Mouse (Mus musculus): ENCODE measurements around the gene Chrna10. TPM values are rescaled to one million over a fixed set of nuclear protein-coding genes. Genes with fewer than 3 reads are reported as not detected.
A peak's percentile ranks its signal among the peaks of the same experiment; 100 is the strongest.

Gene Chrna10
- polyA plus RNA-seq, 1 experiment from 2014 or later, result not detected

DNA sequence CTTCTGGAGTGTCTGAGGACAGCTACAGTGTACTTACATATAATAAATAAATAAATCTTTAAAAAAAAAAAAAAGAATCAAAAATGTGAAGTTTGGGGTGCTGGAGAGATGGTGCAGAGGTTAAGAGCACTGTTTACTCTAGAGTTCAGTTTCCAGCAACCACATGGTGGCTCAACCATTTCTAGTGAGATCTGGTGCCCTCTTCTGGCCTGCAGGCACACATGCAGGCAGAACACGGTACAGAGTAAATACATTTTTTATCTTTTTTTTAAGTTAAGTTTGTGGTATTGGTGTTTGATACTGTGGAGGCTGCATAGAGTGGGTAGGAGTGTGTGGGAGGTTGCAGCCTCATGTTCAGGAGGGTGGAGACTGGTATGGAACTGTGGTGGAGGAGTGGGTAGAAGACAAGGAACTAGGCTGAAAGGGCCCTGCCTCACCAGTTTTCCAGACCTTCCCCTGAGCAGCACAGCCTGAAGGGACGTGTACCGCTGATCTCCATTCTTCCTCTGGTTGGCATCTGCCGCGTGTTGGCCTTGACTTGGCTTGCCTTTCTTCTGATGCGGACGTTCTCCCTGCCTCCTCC, 39.8 kb downstream of the Chrna10 start:
- no peak overlapping the region for H3K4me3 ChIP-seq
- H3K36me3 ChIP-seq, result peaks cover 96% of the 10 kb centered on the region
- H3K9me3 ChIP-seq, result no peaks in the 10 kb centered on the region
- H3K27ac ChIP-seq, result no peak overlapping the region
- H3K27me3 ChIP-seq (ENCODE audit: insufficient read depth, poor library complexity, severe bottlenecking), result no peaks in the 10 kb centered on the region
- no peak for DNase-seq (ENCODE audit: low spot score)
- 88% methylated on average over 7 of the region's 7 CpGs for WGBS
- no peaks in the 10 kb centered on the region for H3K4me1 ChIP-seq (replicated peaks)

- Histone ChIP-seq H3K4me1 (replicated peaks) (peaks cover 18% of the 10 kb centered on the region), H3K36me3 (peaks cover 44% of the 10 kb centered on the region), H3K4me3 (peak overlapping the region; percentile 70), H3K27me3 (ENCODE audit: insufficient read depth, poor library complexity, severe bottlenecking) (no peaks in the 10 kb centered on the region), H3K27ac (peak overlapping the region; percentile 90; the same call in 1 of the 2 replicates), H3K9me3 (no peaks in the 10 kb centered on the region)
- DNase-seq (ENCODE audit: low spot score), result no peak
- 88% methylated on average over 6 of the region's 6 CpGs for WGBS
Observed at GRCm38 (mm10) chr7:102066363-102066762, 50.3 kb downstream of the Chrna10 start.

DNA sequence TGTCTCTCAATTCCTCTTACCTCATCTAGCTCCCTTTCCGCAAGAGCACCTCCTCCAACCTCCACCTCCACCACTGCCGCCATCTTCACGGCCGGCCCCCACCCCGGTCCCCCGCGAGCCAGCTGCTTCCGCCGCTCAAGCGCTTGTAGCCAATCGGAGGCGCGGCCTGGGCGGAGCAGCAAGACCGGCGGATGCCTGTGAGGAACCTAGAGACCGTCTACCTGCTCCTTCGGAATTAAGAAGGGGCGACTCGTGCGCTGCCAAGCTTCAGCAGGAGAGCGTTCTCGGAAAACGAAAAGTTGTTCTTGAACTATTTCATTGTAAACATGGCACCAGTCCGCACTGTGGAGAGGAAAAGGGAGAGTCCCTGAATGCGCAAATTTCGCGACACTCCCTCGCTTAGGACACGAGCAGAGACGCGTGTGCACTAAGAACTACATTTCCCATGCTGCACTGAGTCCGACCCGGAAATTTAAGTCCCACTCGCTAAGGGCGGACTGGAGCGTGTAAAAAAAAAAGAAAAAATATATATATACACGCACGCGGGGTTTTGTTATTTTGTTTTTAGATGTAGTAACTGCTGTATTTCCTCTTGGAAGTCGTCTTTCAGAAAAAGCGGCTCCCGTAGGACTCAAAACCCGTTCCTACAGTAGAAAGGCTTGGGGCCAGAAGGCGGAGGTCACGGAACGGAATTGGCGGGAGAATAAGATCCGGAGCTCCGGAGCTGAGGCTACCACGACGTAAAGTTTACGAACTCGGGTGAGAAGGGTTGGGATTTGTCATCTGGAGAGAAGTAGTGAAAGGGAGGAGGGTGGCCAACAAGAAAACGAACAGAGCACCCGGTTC, 51.4 kb downstream of the Chrna10 start, which contains the start of the genes Rnf121, Xndc1 and Xntrpc:
Gene Rnf121 (minus strand): TSS at position 424 of the 846 bp plus-strand sequence.
Gene Xndc1 (plus strand): TSS at position 466 of the 846 bp plus-strand sequence.
Gene Xntrpc (plus strand): TSS at position 668 of the 846 bp plus-strand sequence.
- Histone ChIP-seq H3K9me3 (no peaks in the 10 kb centered on the region), H3K27ac (peak within 1 kb of the TSS; percentile 90), H3K36me3 (peaks cover 42% of the 10 kb centered on the region), H3K4me1 (replicated peaks) (peaks cover 18% of the 10 kb centered on the region), H3K27me3 (ENCODE audit: insufficient read depth, poor library complexity, severe bottlenecking) (no peaks in the 10 kb centered on the region), H3K4me3 (peak within 1 kb of the TSS; percentile 70)
- DNase-seq (ENCODE audit: low spot score), result peak; percentile 94
- under 1% methylated on average over 56 of the region's 56 CpGs for WGBS

DNA sequence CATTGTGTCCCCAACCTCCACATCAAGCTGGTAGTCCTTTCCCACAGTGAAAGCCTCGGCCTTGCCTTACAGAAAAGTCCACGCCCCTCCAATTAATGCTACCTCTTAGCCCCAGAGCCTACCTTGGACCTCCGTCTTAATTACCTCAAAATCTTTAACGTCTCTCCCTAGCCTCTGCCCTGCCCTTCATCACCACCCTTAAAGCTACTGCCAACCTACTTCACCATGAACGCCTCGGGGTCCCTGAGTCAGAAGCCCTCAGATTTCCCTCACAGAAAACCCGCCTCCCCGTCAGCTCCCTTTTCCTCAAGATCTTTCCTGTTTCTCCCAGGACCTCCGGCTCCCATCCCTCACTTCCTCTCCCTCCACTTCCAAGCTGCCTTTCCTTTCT, 52.0 kb downstream of the Chrna10 start:
- Histone ChIP-seq H3K4me3 (peak overlapping the region; percentile 70), H3K4me1 (replicated peaks) (peaks cover 18% of the 10 kb centered on the region), H3K27ac (peak overlapping the region; percentile 90), H3K27me3 (ENCODE audit: insufficient read depth, poor library complexity, severe bottlenecking) (no peaks in the 10 kb centered on the region), H3K36me3 (peaks cover 41% of the 10 kb centered on the region), H3K9me3 (no peaks in the 10 kb centered on the region)
- no peak for DNase-seq (ENCODE audit: low spot score)
- WGBS, result under 1% methylated on average over 9 of the region's 9 CpGs

- Histone ChIP-seq H3K36me3 (peaks cover 44% of the 10 kb centered on the region), H3K4me1 (replicated peaks) (peaks cover 18% of the 10 kb centered on the region), H3K27ac (no peak overlapping the region), H3K27me3 (ENCODE audit: insufficient read depth, poor library complexity, severe bottlenecking) (no peaks in the 10 kb centered on the region), H3K4me3 (peak overlapping the region; percentile 70), H3K9me3 (no peaks in the 10 kb centered on the region)
- 90% methylated on average over 9 of the region's 9 CpGs for WGBS
- DNase-seq (ENCODE audit: low spot score), result no peak
Observed at GRCm38 (mm10) chr7:102063891-102064290, 52.7 kb downstream of the Chrna10 start.

- WGBS, result 94% methylated on average over 1 of the region's 1 CpGs
- Histone ChIP-seq H3K4me1 (replicated peaks) (peaks cover 18% of the 10 kb centered on the region), H3K9me3 (no peaks in the 10 kb centered on the region), H3K27ac (no peak overlapping the region), H3K4me3 (no peak overlapping the region), H3K36me3 (peaks cover 46% of the 10 kb centered on the region), H3K27me3 (ENCODE audit: insufficient read depth, poor library complexity, severe bottlenecking) (no peaks in the 10 kb centered on the region)
- DNase-seq (ENCODE audit: low spot score), result no peak
Observed at GRCm38 (mm10) chr7:102062203-102062602, 54.4 kb downstream of the Chrna10 start.

DNA sequence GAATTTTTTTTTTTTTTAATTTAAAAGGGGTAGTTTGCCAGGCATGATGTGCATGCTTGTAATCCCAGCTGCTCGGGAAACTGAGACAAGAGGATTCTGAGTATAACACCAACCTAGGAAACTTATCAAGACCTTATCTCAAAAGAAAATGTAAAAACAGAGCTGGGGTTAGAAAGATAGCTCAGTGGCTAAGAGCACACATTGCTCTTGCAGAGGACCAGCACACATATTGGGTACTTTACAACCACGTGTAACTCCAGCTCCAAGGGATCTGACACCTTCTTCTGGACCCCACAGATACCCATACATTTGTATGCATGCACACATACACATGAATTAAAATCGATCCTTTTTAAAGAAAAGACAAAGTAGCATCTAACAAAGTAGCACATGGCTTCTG, 55.3 kb downstream of the Chrna10 start:
- Histone ChIP-seq H3K27ac (no peak overlapping the region), H3K4me3 (no peak overlapping the region), H3K4me1 (replicated peaks) (peaks cover 15% of the 10 kb centered on the region), H3K36me3 (peaks cover 53% of the 10 kb centered on the region), H3K9me3 (no peaks in the 10 kb centered on the region), H3K27me3 (ENCODE audit: insufficient read depth, poor library complexity, severe bottlenecking) (no peaks in the 10 kb centered on the region)
- no peak for DNase-seq (ENCODE audit: low spot score)
- 88% methylated on average over 3 of the region's 3 CpGs for WGBS

Other genes starting within 250 kb of the Chrna10 start
- 10.8 and 17.1 TPM in 2 replicates for gene Folr1, start 246.0 kb downstream of the Chrna10 start, polyA plus RNA-seq (2016; fragmentation: Nextera tagmentation; extraction: Ambion mirVana)
- 165 and 173 TPM in 2 replicates for gene Lamtor1, start 210.9 kb downstream of the Chrna10 start, polyA plus RNA-seq (2016; fragmentation: Nextera tagmentation; extraction: Ambion mirVana)
- gene Tomt, start 210.5 kb downstream of the Chrna10 start, polyA plus RNA-seq (2016; fragmentation: Nextera tagmentation; extraction: Ambion mirVana), result 0.31 and 0.75 TPM in 2 replicates
- 9.6 and 13.8 TPM in 2 replicates for gene Lrrc51, start 182.9 kb downstream of the Chrna10 start, polyA plus RNA-seq (2016; fragmentation: Nextera tagmentation; extraction: Ambion mirVana)
- gene Numa1, start 182.7 kb downstream of the Chrna10 start, polyA plus RNA-seq (2016; fragmentation: Nextera tagmentation; extraction: Ambion mirVana), result 79.0 and 80.6 TPM in 2 replicates
- 2.4 and 3.8 TPM in 2 replicates for gene Il18bp, start 98.1 kb downstream of the Chrna10 start, polyA plus RNA-seq (2016; fragmentation: Nextera tagmentation; extraction: Ambion mirVana)
- 30.3 and 32.3 TPM in 2 replicates for gene Rnf121, start 51.4 kb downstream of the Chrna10 start, polyA plus RNA-seq (2016; fragmentation: Nextera tagmentation; extraction: Ambion mirVana)
- 37.4 and 42.3 TPM in 2 replicates for gene Xndc1, start 51.3 kb downstream of the Chrna10 start, polyA plus RNA-seq (2016; fragmentation: Nextera tagmentation; extraction: Ambion mirVana)
- gene Xntrpc, start 51.1 kb downstream of the Chrna10 start, polyA plus RNA-seq (2016; fragmentation: Nextera tagmentation; extraction: Ambion mirVana), result 2.0 and 2.2 TPM in 2 replicates
- gene Trpc2, start 33.7 kb downstream of the Chrna10 start, polyA plus RNA-seq (2016; fragmentation: Nextera tagmentation; extraction: Ambion mirVana), result not detected in 2 replicates
- 0.78 and 1.7 TPM in 2 replicates for gene Art1, start 15.1 kb downstream of the Chrna10 start, polyA plus RNA-seq (2016; fragmentation: Nextera tagmentation; extraction: Ambion mirVana)
- 2.7 and 5.7 TPM in 2 replicates for gene Art5, start 7.3 kb downstream of the Chrna10 start, polyA plus RNA-seq (2016; fragmentation: Nextera tagmentation; extraction: Ambion mirVana)
- 36.9 and 42.6 TPM in 2 replicates for gene Nup98, start 93.3 kb upstream of the Chrna10 start, polyA plus RNA-seq (2016; fragmentation: Nextera tagmentation; extraction: Ambion mirVana)
- 44.2 and 51.6 TPM in 2 replicates for gene Pgap2, start 93.4 kb upstream of the Chrna10 start, polyA plus RNA-seq (2016; fragmentation: Nextera tagmentation; extraction: Ambion mirVana)
- 34.3 and 41.3 TPM in 2 replicates for gene Rhog, start 139.2 kb upstream of the Chrna10 start, polyA plus RNA-seq (2016; fragmentation: Nextera tagmentation; extraction: Ambion mirVana)
- 8.9 and 13.5 TPM in 2 replicates for gene Stim1, start 151.0 kb upstream of the Chrna10 start, polyA plus RNA-seq (2016; fragmentation: Nextera tagmentation; extraction: Ambion mirVana)

Measured in hindbrain, embryonic 10.5 days (tissue).